Mouse (Mus musculus) cerebellum, adult 11 months (tissue): Measurements from ENCODE around the gene Hist1h1c.
"Not testable (repeated sequence)": the region's sequence is repeated elsewhere in the genome, so short reads cannot be mapped to it uniquely, and the experiment has no call there.

Source experiments
- DNase-seq: peaks from one replicate; pipeline ENCODE4 v3.0.0; 2022

Gene Hist1h1c

DNA sequence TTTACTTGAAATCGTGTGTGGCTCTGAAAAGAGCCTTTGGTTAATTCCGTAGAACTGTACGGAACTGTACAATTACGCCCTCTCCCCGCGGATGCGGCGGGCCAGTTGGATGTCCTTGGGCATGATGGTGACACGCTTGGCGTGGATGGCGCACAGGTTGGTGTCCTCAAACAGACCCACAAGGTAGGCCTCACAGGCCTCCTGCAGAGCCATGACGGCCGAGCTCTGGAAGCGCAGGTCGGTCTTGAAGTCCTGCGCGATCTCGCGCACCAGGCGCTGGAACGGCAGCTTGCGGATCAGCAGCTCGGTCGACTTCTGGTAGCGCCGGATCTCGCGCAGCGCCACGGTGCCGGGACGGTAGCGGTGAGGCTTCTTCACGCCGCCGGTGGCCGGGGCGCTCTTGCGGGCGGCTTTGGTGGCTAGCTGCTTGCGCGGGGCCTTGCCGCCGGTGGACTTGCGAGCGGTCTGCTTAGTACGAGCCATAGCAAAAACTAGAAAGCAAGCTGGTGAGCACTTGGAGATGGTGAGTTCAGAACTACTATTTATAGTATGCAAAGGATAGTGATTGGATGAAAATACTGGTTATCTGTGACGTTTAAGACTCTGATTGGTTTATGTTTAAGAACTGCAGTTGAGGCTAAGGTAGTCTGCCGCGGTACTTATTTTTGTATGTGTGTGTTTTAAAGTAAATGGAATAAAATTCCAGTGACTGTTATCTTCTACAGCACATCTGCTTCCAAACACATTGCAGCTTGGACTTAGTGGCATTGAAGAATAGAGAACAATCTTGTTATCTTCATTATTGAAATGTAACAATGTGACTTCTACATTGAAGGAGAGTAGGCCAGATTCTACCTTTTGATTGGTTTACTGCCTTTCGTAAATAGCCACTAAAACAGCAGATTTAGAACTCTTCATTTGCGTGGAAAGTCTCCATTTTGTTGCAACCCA lies 23.5 kb downstream of the Hist1h1c start, which contains the start of gene Hist1h3a:
Gene Hist1h3a, minus strand, starts transcription at position 516 of the 951 bp plus-strand sequence.
- DNase-seq = peak; percentile 57

DNA sequence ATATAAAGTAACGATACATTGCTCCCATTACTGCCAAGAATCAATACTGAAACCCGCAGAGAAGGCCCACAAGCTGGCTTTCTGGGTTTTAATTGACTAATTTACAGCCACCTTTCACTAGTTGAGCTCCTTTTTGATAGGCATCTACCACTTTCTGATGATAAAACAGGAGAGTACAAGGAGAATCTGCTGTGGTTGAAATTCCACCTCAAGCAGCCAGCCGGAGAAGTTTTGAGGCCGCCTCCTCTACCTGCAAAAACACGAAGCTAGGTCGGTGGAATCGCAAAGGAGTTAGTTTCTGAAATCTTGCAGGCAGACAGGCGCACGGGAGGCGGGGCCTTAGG lies 24.6 kb downstream of the Hist1h1c start:
- no peak for DNase-seq

GRCm38 (mm10) chr13:23763586-23764323 lies 25.1 kb downstream of the Hist1h1c start, which contains the start of gene Hist1h1a:
Hist1h1a (plus strand) TSS chr13:23763666.
- peak; percentile 73 for DNase-seq

DNA sequence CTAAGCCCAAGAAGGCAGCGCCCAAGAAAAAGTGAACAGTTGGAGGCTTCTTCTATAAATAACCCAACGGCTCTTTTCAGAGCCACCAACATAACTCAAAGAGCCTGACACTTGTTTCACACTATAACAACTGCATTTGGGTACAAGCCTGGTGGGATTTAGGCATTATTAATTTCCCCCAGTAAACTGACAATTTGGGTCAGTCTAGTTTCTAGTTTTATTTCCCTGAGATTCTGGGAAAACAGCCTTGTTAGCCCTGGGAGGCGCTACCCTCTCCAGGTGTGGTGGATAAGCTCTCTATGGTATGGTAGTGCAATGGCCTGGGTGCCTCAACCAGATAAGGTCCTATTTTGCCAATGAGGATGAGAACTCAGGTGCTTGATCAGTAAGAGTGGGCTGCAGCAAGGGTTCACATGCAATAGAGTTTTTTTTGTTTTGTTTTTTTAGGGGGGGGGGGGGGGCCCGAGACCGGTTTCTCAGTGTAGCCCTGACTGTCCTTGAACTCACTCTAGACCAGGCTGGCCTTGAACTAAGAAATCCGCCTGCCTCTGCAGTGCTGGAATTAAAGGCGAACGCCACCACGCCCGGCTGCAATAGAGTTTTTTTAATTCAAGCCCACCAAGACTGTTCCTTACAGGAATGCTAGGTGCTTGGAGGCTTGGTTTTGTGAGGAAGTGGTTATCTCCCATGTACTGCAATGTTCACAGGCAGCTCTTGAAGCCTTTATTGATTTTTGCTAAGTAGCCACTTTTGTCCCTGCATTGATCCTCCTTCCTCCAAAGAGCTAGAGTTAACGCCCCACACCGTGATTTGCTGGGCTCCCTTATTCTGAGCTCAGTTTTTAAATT lies 25.9 kb downstream of the Hist1h1c start:
- no peak for DNase-seq

GRCm38 (mm10) chr13:23765172-23765513 lies 26.5 kb downstream of the Hist1h1c start:
- DNase-seq = no peak

DNA sequence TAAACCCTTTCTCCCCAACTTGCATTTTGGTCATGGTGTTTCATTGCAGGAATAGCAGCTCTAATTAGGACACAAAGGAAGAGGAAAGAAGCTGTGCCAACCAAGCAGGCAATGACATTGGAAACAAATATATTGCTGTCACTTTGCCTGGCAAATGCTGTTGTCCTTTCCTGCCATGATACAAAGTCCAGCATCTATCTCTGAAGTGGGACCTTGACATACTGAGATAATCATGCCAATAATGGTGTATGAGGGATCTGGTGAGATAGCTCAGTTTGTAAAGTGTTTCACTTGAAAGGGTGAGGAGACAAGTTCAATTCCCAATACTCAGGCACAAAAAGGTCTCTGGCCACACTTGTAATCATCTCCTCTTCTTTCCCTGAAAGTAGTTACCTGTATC lies 28.2 kb downstream of the Hist1h1c start:
- DNase-seq = no peak

GRCm38 (mm10) chr13:23768834-23769397 lies 30.3 kb downstream of the Hist1h1c start:
- DNase-seq = no peak

DNA sequence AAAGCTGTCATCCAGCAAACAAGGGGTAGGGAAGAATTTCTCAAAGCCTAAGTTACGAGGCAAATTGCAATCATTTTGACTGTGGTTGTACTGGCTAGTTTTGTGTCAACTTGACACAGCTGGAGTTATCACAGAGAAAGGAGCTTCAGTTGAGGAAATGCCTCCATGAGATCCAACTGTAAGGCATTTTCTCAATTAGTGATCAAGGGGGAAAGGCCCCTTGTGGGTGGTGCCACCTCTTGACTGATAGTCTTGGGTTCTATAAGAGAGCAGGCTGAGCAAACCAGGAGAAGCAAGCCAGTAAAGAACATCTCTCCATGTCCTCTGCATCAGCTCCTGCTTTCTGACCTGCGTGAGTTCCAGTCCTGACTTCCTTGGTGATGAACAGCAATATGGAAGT lies 31.0 kb downstream of the Hist1h1c start, which contains the start of gene Trim38:
Gene Trim38, plus strand, starts transcription at position 301 of the 400 bp plus-strand sequence.
- not testable (repeated sequence) for DNase-seq

GRCm38 (mm10) chr13:23772561-23773313 lies 34.1 kb downstream of the Hist1h1c start:
- DNase-seq = no peak

DNA sequence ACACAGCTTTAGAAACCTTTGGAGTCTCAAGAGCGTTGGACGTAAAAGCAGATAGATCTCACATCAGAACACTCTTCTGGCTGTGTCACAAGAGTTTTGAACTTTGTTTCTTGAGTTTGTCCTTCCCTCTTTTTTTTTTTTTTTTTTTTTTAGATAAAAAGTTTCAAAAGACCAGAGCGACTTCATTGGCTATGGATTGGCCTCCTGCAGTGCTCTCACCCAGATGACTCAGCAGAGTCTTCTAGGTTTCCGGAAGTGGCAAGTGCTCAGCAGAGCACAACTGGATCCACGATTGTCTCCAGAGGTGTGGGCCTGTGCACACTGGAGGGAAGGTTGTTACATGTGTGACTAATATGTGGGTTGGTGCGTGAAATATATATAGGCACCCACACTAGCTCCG lies 39.7 kb downstream of the Hist1h1c start:
- DNase-seq = no peak

DNA sequence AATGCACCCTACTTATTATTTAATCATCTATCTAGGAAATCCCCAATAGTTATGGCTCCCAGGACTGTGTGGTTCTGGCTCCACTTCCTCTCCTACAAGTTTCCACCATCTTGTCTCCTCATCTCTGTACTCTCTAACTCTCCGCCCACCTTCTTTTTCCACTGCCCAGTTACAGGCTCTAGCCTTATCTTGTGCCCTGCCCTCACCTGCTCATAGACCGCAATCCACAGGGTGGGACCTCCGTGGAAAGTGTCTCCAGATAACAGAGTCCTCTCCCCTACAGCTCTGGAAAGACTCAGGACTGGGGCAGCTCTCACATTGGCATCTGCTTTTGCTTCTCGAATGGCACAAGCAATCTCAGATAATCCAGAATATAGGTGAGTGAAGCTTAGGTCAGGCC lies 40.4 kb downstream of the Hist1h1c start:
- no peak for DNase-seq
